ENCODE assay signal across 8 mouse cellular contexts in genomic region chr1:119548668-119549326, GRCm38 (mm10). TPM values are rescaled to one million over a fixed set of nuclear protein-coding genes. Genes with fewer than 3 reads are reported as not detected.
DNase-seq lines count a peak whose midpoint lies in the region; ATAC-seq and TF ChIP-seq lines count a peak whose summit lies in the region.

No protein-coding gene starts in this region.

- no peaks in the 10 kb centered on the region for H3K9me3 ChIP-seq in neural tube, embryonic 12.5 days

- no peaks in the 10 kb centered on the region for H3K79me2 ChIP-seq in C2C12 (ENCODE audit: control insufficient read depth, insufficient read depth)
- H3K79me2 ChIP-seq in liver, adult 2 months (ENCODE audit: control insufficient read depth, insufficient read depth, low read length), result no peaks in the 10 kb centered on the region

- H3K36me3 ChIP-seq in C2C12 (ENCODE audit: control insufficient read depth, insufficient read depth), result no peaks in the 10 kb centered on the region
- no peaks in the 10 kb centered on the region for H3K36me3 ChIP-seq in liver, adult 2 months (ENCODE audit: control insufficient read depth, insufficient read depth, low read length)
- peaks cover 22% of the 10 kb centered on the region for H3K36me3 ChIP-seq in neural tube, embryonic 12.5 days

- no peaks in the 10 kb centered on the region for H3K79me3 ChIP-seq in C2C12 (ENCODE audit: low read depth)

- no peak overlapping the region for H3K9ac ChIP-seq in liver, adult 2 months (ENCODE audit: low read depth, low read length)
- H3K9ac ChIP-seq in neural tube, embryonic 12.5 days, result no peak overlapping the region

- no peaks in the 10 kb centered on the region for H3K27me3 ChIP-seq in C2C12 (ENCODE audit: control insufficient read depth, insufficient read depth, insufficient read length)
- H3K27me3 ChIP-seq in liver, adult 2 months (ENCODE audit: control insufficient read depth, insufficient read depth, low read length), result no peaks in the 10 kb centered on the region
- H3K27me3 ChIP-seq in neural tube, embryonic 12.5 days (replicated peaks), result no peaks in the 10 kb centered on the region

- no peak overlapping the region for H3ac ChIP-seq in C2C12 (ENCODE audit: control insufficient read depth, insufficient read length, low read depth)

- no peak overlapping the region for H3K4me2 ChIP-seq in neural tube, embryonic 12.5 days (replicated peaks)

- peak; percentile 79 for ATAC-seq in granulocyte monocyte progenitor cell, adult 5-6 weeks (replicated peaks; ENCODE audit: poor library complexity, severe bottlenecking)
- 0 out of 2 replicates have a peak, but pooled peaks have one; percentile 21 for ATAC-seq in neural tube, embryonic 12.5 days (ENCODE audit: low FRiP score, low read depth)

- TF ChIP-seq POLR2A in cortical plate, adult 2 months (IDR thresholded peaks at IDR 0.05; ENCODE audit: extremely low read depth, insufficient read depth, low read length), result no peak
- TF ChIP-seq POLR2A in liver, adult 2 months (IDR thresholded peaks at IDR 0.05; ENCODE audit: extremely low read depth, insufficient read depth, low read length), result no peak

- peak; percentile 48 for TF ChIP-seq CTCF in C2C12 (IDR thresholded peaks at IDR 0.05; ENCODE audit: control insufficient read depth, insufficient read depth, insufficient read length)
- peak; percentile 83 for TF ChIP-seq CTCF in cortical plate, adult 2 months (IDR thresholded peaks at IDR 0.05; ENCODE audit: extremely low read depth, insufficient read depth, low read length)
- TF ChIP-seq CTCF in liver, adult 2 months (IDR thresholded peaks at IDR 0.05; ENCODE audit: low read depth, low read length), result peak; percentile 35

- no peaks in the 10 kb centered on the region for H3K4me1 ChIP-seq in cortical plate, adult 2 months (ENCODE audit: control insufficient read depth, insufficient read depth, low read length)
- H3K4me1 ChIP-seq in liver, adult 2 months (ENCODE audit: control insufficient read depth, insufficient read depth, low read length), result peaks cover 5% of the 10 kb centered on the region; the same call in 1 of the 2 replicates
- H3K4me1 ChIP-seq in neural tube, embryonic 12.5 days, result no peaks in the 10 kb centered on the region

- 62% methylated on average over 7 of the region's 7 CpGs for WGBS in liver, adult 2 months
- 70% methylated on average over 7 of the region's 7 CpGs for WGBS in neural tube, embryonic 12.5 days

- peak; percentile 76 to 77 for DNase-seq in adrenal gland, adult 18-20 months (ENCODE audit: low spot score in 2 of 2)
- DNase-seq in kidney, adult 9 months, result peak; percentile 88
- peak; percentile 77 for DNase-seq in liver, adult 2 months (ENCODE audit: extremely low read depth, low read depth, low spot score)
- DNase-seq in telencephalon, adult 2 months (ENCODE audit: low read depth, low spot score), result peak; percentile 72

- H3K27ac ChIP-seq in cortical plate, adult 2 months (ENCODE audit: insufficient read depth, low read length), result no peak overlapping the region
- H3K27ac ChIP-seq in liver, adult 2 months (replicated peaks; ENCODE audit: insufficient read depth, low read depth, low read length), result no peak overlapping the region
- H3K27ac ChIP-seq in neural tube, embryonic 12.5 days, result no peak overlapping the region

- H3K4me3 ChIP-seq in C2C12 (ENCODE audit: insufficient read depth, poor library complexity, severe bottlenecking), result no peak overlapping the region
- no peak overlapping the region for H3K4me3 ChIP-seq in cortical plate, adult 2 months (ENCODE audit: insufficient read depth, low read length)
- no peak overlapping the region for H3K4me3 ChIP-seq in liver, adult 2 months (ENCODE audit: insufficient read depth, low read depth, low read length)
- H3K4me3 ChIP-seq in neural tube, embryonic 12.5 days, result no peak overlapping the region

TF ChIP-seq in C2C12, 6 proteins besides CTCF, POLR2A, EP300 and RAD21:
- TF ChIP-seq MAX (IDR thresholded peaks at IDR 0.05) (no peak), MYOG (IDR thresholded peaks at IDR 0.05; ENCODE audit: control insufficient read depth, extremely low read depth, insufficient read length) (no peak), USF1 (IDR thresholded peaks at IDR 0.05; ENCODE audit: low read depth) (no peak), FOSL1 (IDR thresholded peaks at IDR 0.05; ENCODE audit: insufficient read depth, low read length, poor library complexity, severe bottlenecking) (no peak), CEBPB (IDR thresholded peaks at IDR 0.05; ENCODE audit: low read depth) (no peak), MYOD1 (IDR thresholded peaks at IDR 0.05; ENCODE audit: control insufficient read depth, insufficient read length, low read depth) (no peak)

RNA-seq across cellular contexts. Expression of gene Tmem185b, which starts 22.8 kb away (rescaled TPM):
- 12.9 TPM for polyA plus RNA-seq in C2C12 (2012; fragmentation: generic; extraction: Trizol)
- 10 to 100 TPM; 24.9 to 29.0 TPM for total RNA-seq in adrenal gland, adult 18-20 months (2021)
- polyA plus RNA-seq in cortical plate, adult 2 months (2012; rRNA removed), result 10.7 and 11.0 TPM in 2 replicates
- total RNA-seq in granulocyte monocyte progenitor cell, adult 5-6 weeks (2014; fragmentation: Nextera tagmentation), result 10.8 and 17.3 TPM in 2 replicates
- 12.6 and 13.0 TPM in 2 replicates for total RNA-seq in granulocyte monocyte progenitor cell, adult 5-6 weeks (2017)
- 6.6 and 7.4 TPM in 2 replicates for total RNA-seq in liver, adult 2 months (2014; rRNA removed)
- polyA plus RNA-seq in liver, adult 2 months (2012; rRNA removed), result 12.6 and 14.2 TPM in 2 replicates
- 18.2 and 19.7 TPM in 2 replicates for polyA plus RNA-seq in neural tube, embryonic 12.5 days (2016; fragmentation: Nextera tagmentation; extraction: Ambion mirVana)

RNA-seq across cellular contexts. Expression of gene Ralb, which starts 44.2 kb away (rescaled TPM):
- polyA plus RNA-seq in C2C12 (2012; fragmentation: generic; extraction: Trizol), result 44.4 TPM
- total RNA-seq in adrenal gland, adult 18-20 months (2021), result 10 to 100 TPM; 47.7 to 58.3 TPM
- 20.8 and 21.1 TPM in 2 replicates for polyA plus RNA-seq in cortical plate, adult 2 months (2012; rRNA removed)
- 24.0 and 26.9 TPM in 2 replicates for total RNA-seq in granulocyte monocyte progenitor cell, adult 5-6 weeks (2014; fragmentation: Nextera tagmentation)
- total RNA-seq in granulocyte monocyte progenitor cell, adult 5-6 weeks (2017), result 22.7 and 27.5 TPM in 2 replicates
- total RNA-seq in liver, adult 2 months (2014; rRNA removed), result 12.8 and 14.8 TPM in 2 replicates
- 9.0 and 9.3 TPM in 2 replicates for polyA plus RNA-seq in liver, adult 2 months (2012; rRNA removed)
- 94.1 and 95.6 TPM in 2 replicates for polyA plus RNA-seq in neural tube, embryonic 12.5 days (2016; fragmentation: Nextera tagmentation; extraction: Ambion mirVana)
